Mouse (Mus musculus): Measurements from ENCODE around the gene Casc1.

GRCm38 (mm10) chr6:145125591-145126113 lies 85.2 kb downstream of the Casc1 start:
- TF ChIP-seq CTCF (IDR thresholded peaks at IDR 0.05; ENCODE audit: low read depth, low read length) (no peak), POLR2A (IDR thresholded peaks at IDR 0.05; ENCODE audit: borderline replicate concordance, low read depth, low read length) (no peak)
